In the genomic region with DNA sequence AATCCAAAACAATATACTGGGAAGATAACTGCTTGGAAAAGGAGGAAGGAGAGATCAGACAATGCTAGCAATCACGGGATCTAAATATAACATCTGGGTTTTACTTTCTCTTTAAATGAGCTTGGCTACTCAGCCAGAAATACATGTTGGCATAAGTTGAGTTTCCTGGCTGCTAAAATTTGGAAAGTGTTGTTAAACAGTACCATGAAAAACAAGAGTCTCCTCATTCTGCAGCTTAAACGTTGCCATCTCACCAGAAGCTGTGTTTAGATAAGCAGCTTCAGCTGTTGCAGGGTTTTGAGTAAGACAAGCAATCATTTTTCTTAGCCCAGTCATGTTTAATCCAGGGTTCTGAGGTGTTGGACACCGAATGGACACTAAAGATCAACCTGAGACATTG, we compare ENCODE assay signal across 17 mouse cellular contexts. TPM values are rescaled to one million over a fixed set of nuclear protein-coding genes. Genes with fewer than 3 reads are reported as not detected.
"Had no signal": no experiment of that assay in that cellular context is flagged by ENCODE, and none has a peak within 500 bp of the region (broad histone marks: within the 10 kb centered on the region; RNA-seq: fewer than 3 reads in every experiment).

No protein-coding gene starts in this region.

- ATAC-seq: liver, postnatal 0 days; lung, postnatal 0 days had no signal

- H3K36me3 ChIP-seq: kidney, embryonic 15.5 days; limb, embryonic 12.5 days; liver, embryonic 13.5 days; neural tube, embryonic 12.5 days had no signal

- DNase-seq: kidney, adult 18-20 months; kidney, postnatal 14 days; layer of hippocampus, adult 9-11 months; liver; liver, embryonic 13.5 days; liver, postnatal 0 days; lung, postnatal 36 days; midbrain, embryonic 14.5 days; right cerebral cortex, postnatal 4 days; spleen, adult 18-20 months; thymus, adult 2 months; thymus, postnatal 25 days had no signal

- H3K9me3 ChIP-seq: kidney, embryonic 15.5 days; limb, embryonic 12.5 days; liver, embryonic 13.5 days; neural tube, embryonic 12.5 days had no signal

- H3K27me3 ChIP-seq: kidney, embryonic 15.5 days; limb, embryonic 12.5 days; liver, embryonic 13.5 days; neural tube, embryonic 12.5 days had no signal

- H3K4me3 ChIP-seq: kidney, embryonic 15.5 days; limb, embryonic 12.5 days; liver, embryonic 13.5 days; neural tube, embryonic 12.5 days had no signal

- H3K4me1 ChIP-seq: kidney, embryonic 15.5 days; limb, embryonic 12.5 days; liver, embryonic 13.5 days; neural tube, embryonic 12.5 days had no signal

- H3K4me2 ChIP-seq: kidney, embryonic 15.5 days; limb, embryonic 12.5 days; liver, embryonic 13.5 days; neural tube, embryonic 12.5 days had no signal

- H3K27ac ChIP-seq: kidney, embryonic 15.5 days; limb, embryonic 12.5 days; liver, embryonic 13.5 days; neural tube, embryonic 12.5 days had no signal

- H3K9ac ChIP-seq: kidney, embryonic 15.5 days; limb, embryonic 12.5 days; liver, embryonic 13.5 days; liver, postnatal 0 days; neural tube, embryonic 12.5 days had no signal

RNA-seq across cellular contexts. Expression of a gene that starts 26.9 kb away (rescaled TPM):
- total RNA-seq: neutrophil, adult 5-6 weeks had no signal
- polyA plus RNA-seq: kidney, embryonic 15.5 days; limb, embryonic 12.5 days; liver, embryonic 13.5 days; liver, postnatal 0 days; lung, postnatal 0 days had no signal
